Mouse (Mus musculus) gastrocnemius, adult 2 months (tissue): ENCODE measurements at regions not wholly inside any gene's neighbourhood (a gene's known extent, or its start where the extent isn't known, plus 50 kb on each side); places are given as distances from the start of the nearest gene placed in this dataset.
A peak's percentile ranks its signal among the peaks of the same experiment; 100 is the strongest.

Experiments
- DNase-seq: peaks from one replicate; pipeline ENCODE4 v3.0.0; 2022
- H3K27ac ChIP-seq: fragments of 200-600 bp; 2 replicates; pipeline ENCODE4 v1.8.1; 2022; ENCODE audit warnings: mild to moderate bottlenecking
- H3K4me3 ChIP-seq: fragments of 200-600 bp; 2 replicates; pipeline ENCODE4 v1.8.1; 2022; ENCODE audit warnings: mild to moderate bottlenecking, moderate library complexity
- CTCF ChIP-seq: fragments of 200-600 bp; IDR thresholded peaks from 2 replicates; pipeline ENCODE4 v1.8.1; 2022; ENCODE audit warnings: antibody characterized with exemption, mild to moderate bottlenecking, moderate library complexity
- intact Hi-C: fragments of 180-260 bp; cut with DNase I; formaldehyde crosslinking; loops from one replicate; pipeline ENCODE4 v1.15.1; 2025

- peak overlapping the region; percentile 35; the same call in 1 of the 2 replicates for H3K27ac ChIP-seq
- no peak for TF ChIP-seq CTCF
- DNase-seq = peak; percentile 72
- H3K4me3 ChIP-seq = no peak overlapping the region
- intact Hi-C loops = no loop called here
Observed at GRCm38 (mm10) chr12:31184217-31184975, 56.2 kb upstream of the Gm6993 start.

GRCm38 (mm10) chr12:31185177-31185932 is 55.2 kb upstream of the Gm6993 start:
- no peak overlapping the region for H3K4me3 ChIP-seq
- intact Hi-C loops = no loop called here
- no peak for DNase-seq
- no peak for TF ChIP-seq CTCF
- H3K27ac ChIP-seq = peak overlapping the region; percentile 25; the same call in 1 of the 2 replicates

- TF ChIP-seq CTCF = no peak
- no peak for DNase-seq
- intact Hi-C loops = no loop called here
- no peak overlapping the region for H3K27ac ChIP-seq
- H3K4me3 ChIP-seq = no peak overlapping the region
Observed at GRCm38 (mm10) chr12:31185933-31186845, 54.4 kb upstream of the Gm6993 start.

GRCm38 (mm10) chr12:31188011-31188576 is 52.5 kb upstream of the Gm6993 start:
- intact Hi-C loops = no loop called here
- Histone ChIP-seq H3K27ac (no peak overlapping the region), H3K4me3 (no peak overlapping the region)
- no peak for DNase-seq
- TF ChIP-seq CTCF = no peak

- H3K27ac ChIP-seq = no peak overlapping the region
- no peak for DNase-seq
- intact Hi-C loops = no loop called here
- no peak for TF ChIP-seq CTCF
- H3K4me3 ChIP-seq = no peak overlapping the region
Observed at GRCm38 (mm10) chr12:31190265-31190664, 50.3 kb upstream of the Gm6993 start.
